Mouse (Mus musculus): Measurements from ENCODE around the gene Atp5b. TPM values are rescaled to one million over a fixed set of nuclear protein-coding genes. Genes with fewer than 3 reads are reported as not detected.

Gene Atp5b
- polyA plus RNA-seq, 1 experiment from 2014 or later, result 1,998 TPM

DNA sequence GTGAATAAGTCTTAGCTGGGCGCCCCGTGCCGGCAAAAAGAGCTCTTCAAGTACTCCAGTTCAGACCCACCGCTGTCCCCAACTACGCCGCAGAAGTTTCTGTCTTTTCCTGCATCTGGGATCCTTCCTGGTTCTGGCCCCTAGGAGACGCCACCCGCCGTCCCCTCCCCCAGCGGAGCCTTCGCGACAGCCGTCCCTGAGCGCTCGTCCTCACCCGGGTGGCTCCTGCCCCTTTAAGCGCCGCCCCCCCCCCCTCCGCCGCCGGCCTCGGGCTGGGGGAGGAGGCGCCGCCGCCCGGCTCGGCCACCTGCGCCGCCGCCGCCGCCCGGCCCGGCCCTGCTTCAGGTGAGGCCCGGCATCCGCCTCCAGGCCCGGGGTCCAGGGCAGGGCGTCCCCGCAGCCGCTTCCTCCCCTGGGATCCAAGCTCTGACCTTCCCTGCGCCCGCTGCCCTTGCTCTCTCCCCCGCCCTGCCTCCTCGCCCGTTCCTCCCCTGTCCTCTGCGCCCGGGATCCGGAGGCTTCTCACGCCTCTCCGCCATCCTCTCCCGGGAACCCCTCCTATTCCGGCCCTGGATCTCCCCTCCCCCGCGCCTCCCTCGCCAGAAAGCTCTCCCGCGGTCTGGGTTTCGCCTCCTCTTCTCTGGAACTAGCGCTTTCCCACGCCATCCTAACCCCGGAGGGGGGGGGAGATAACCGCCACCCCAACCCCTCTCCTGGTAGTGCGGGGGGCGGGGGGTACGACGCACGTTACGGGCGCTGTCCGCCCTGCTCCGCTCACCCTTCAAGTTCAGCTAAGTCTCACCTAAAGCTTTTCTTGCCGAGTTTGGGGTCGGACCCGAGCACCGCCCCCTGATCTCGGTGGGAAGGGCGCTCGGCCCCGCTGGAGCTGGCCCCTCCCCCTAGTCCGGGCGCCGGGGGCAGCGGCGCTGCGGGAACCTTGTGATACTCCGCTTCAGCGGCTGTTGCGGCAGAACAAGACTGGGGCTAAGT is 9.7 kb downstream of the Atp5b start:
- peak; percentile 48 for ATAC-seq (ENCODE audit: low FRiP score, low read depth)
- no peaks in the 10 kb centered on the region for H3K27me3 ChIP-seq
- peak overlapping the region; percentile 83 for H3K9ac ChIP-seq (replicated peaks)
- peak overlapping the region; percentile 87 for H3K4me3 ChIP-seq
- under 1% methylated on average over 68 of the region's 88 CpGs for WGBS
- H3K36me3 ChIP-seq, result peaks cover 27% of the 10 kb centered on the region
- peaks cover 46% of the 10 kb centered on the region for H3K4me1 ChIP-seq
- peak overlapping the region; percentile 90 for H3K4me2 ChIP-seq (replicated peaks)
- peak overlapping the region; percentile 91 for H3K27ac ChIP-seq (replicated peaks)
- H3K9me3 ChIP-seq, result no peaks in the 10 kb centered on the region

DNA sequence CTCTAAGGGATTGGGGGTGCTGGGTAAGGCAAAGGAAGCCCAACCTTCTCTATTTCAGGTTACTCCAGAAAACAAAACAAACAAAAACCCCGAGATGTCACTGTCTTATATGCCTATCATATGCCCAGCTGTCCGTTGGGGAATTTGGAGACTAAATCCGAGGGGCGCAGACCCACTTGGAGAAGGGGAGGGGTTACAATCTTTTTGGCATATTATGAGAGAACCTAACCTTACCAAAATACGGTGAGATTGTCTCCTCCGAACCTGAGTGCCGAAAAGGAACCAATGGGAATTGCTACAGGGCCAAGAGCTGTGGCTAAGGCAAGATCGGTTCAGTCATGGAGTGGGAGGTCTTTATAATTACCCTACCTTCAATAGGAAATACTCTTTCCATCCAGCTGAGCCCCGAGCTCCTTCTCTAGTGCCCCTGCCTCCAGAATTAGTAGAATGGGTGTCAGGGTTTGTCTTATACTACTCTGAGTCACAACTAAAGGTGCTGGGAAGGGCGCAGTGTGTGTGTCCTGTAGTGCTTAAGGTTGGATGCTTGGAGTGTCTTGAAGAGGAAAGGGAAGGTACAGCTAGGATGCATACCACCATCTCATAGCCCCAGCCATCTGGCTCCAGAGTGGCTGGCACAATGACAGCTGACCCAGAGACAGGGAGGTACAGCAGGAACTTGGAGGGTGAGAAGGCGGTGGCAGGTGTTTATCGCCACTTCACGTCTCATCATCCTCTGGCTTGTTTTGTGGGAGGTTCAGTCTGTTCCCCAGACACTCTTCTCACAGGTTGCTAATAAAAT is 10.6 kb downstream of the Atp5b start:
- ATAC-seq (ENCODE audit: low FRiP score, low read depth), result no peak

DNA sequence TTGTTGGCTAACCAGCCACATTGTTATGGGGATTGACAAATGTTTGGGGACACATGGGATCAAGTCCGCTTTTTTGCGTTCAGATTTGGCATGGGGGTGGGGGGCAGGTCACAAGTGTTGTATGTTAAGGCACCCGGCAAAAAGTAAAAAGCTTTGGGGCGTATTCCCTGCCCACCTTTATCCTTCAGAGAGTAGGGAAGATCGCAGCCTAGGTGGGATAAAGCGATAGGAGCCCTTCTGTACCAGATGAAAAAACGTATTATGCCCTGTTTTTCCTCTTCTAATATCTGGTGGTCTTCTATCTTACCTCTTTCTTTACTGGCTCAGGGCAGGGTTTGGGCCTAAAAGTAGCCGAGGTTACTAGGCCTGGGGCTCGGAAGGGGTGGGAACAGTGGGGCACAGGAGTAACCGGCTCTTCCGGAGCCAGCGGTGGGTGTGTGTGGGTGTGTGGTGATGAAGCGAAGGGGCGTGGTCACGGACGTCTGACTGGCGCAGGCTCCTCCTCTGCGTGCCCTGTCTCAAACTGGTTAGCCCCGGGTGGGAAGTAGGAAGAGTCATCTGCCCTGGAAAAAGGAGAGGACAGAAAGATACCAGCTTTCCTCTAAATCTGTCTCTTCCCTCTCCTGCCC is 11.4 kb downstream of the Atp5b start:
- ATAC-seq (ENCODE audit: low FRiP score, low read depth), result peak; percentile 47
- 0 out of 2 replicates have a peak overlapping the region, but pooled peaks have one; percentile 15 for H3K9ac ChIP-seq (replicated peaks)

More for the DNA sequence above, 10.6 kb downstream of the Atp5b start:
- H3K27me3 ChIP-seq, result no peaks in the 10 kb centered on the region
- peaks cover 55% of the 10 kb centered on the region for H3K4me1 ChIP-seq
- peak overlapping the region; percentile 90 for H3K4me2 ChIP-seq (replicated peaks)
- WGBS, result 23% methylated on average over 13 of the region's 13 CpGs
- peaks cover 18% of the 10 kb centered on the region for H3K36me3 ChIP-seq
- H3K9me3 ChIP-seq, result no peaks in the 10 kb centered on the region
- peak overlapping the region; percentile 83 for H3K9ac ChIP-seq (replicated peaks)
- H3K27ac ChIP-seq (replicated peaks), result peak overlapping the region; percentile 91
- peak overlapping the region; percentile 87 for H3K4me3 ChIP-seq

DNA sequence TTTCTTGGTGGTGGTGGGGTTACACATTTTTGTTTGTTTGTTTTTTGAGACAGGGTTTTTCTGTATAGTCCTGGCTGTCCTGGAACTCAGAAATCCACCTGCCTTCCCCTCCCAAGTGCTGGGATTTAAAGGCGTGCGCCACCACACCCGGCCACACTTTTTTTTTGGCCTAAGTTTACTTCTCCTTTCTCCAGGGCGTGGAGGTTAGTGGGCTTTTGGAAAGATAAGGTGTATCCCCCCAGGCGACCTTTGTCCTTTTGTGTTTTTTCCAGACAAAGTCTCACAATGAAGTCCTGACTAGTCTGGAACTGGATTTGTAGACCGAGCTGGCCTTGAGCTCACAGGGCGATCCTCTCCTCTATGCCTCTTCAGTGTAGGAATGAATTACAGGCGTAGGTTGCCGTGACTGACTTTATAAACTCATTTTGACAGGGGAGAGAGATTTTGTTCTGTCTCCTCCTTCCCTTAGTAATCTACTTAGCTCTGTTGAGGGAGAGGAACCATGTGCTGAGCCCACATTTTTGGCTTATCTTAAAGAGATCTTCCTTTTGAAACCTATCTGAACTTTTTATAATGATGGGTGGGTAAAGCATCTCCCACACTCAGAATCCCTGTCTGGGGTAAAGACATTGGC is 12.0 kb downstream of the Atp5b start:
- peak overlapping the region; percentile 90 for H3K4me2 ChIP-seq (replicated peaks)
- H3K27ac ChIP-seq (replicated peaks), result no peak overlapping the region
- WGBS, result 18% methylated on average over 9 of the region's 9 CpGs
- H3K4me1 ChIP-seq, result peaks cover 58% of the 10 kb centered on the region
- peaks cover 4% of the 10 kb centered on the region for H3K36me3 ChIP-seq
- H3K9ac ChIP-seq (replicated peaks), result 0 out of 2 replicates have a peak overlapping the region, but pooled peaks have one; percentile 15
- no peak for ATAC-seq (ENCODE audit: low FRiP score, low read depth)
- H3K27me3 ChIP-seq, result no peaks in the 10 kb centered on the region
- H3K4me3 ChIP-seq, result no peak overlapping the region
- H3K9me3 ChIP-seq, result no peaks in the 10 kb centered on the region

More for the DNA sequence above, 11.4 kb downstream of the Atp5b start:
- peaks cover 58% of the 10 kb centered on the region for H3K4me1 ChIP-seq
- no peaks in the 10 kb centered on the region for H3K9me3 ChIP-seq
- 9% methylated on average over 19 of the region's 19 CpGs for WGBS
- peak overlapping the region; percentile 87 for H3K4me3 ChIP-seq
- peaks cover 11% of the 10 kb centered on the region for H3K36me3 ChIP-seq
- H3K27me3 ChIP-seq, result no peaks in the 10 kb centered on the region
- H3K4me2 ChIP-seq (replicated peaks), result peak overlapping the region; percentile 90
- peak overlapping the region; percentile 91 for H3K27ac ChIP-seq (replicated peaks)

DNA sequence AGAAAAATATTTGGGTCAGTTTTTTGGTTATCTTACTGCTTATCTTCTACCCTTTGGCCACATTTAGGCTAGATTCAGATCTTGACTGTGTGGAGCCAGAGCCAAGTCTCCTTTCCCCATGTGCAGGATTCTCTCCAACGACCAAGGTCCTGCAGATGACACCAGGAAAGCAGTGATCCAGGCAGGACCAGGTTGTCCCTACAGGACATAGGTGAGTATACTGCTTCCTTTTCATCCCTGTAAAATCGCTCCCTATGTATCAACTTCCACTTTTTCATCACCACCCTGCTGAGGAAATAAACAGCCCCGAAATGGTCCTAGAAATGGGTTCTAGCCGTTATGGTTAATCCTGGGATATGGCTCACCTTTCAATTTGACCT is 13.2 kb downstream of the Atp5b start:
- H3K9ac ChIP-seq (replicated peaks), result peak overlapping the region; percentile 96; the same call in 1 of the 2 replicates
- no peaks in the 10 kb centered on the region for H3K9me3 ChIP-seq
- peak overlapping the region; percentile 99 for H3K4me3 ChIP-seq
- peaks cover 50% of the 10 kb centered on the region for H3K4me1 ChIP-seq
- WGBS, result 19% methylated on average over 4 of the region's 4 CpGs
- no peak for ATAC-seq (ENCODE audit: low FRiP score, low read depth)
- H3K27ac ChIP-seq (replicated peaks), result no peak overlapping the region
- no peaks in the 10 kb centered on the region for H3K27me3 ChIP-seq
- H3K36me3 ChIP-seq, result no peaks in the 10 kb centered on the region
- H3K4me2 ChIP-seq (replicated peaks), result peak overlapping the region; percentile 71

DNA sequence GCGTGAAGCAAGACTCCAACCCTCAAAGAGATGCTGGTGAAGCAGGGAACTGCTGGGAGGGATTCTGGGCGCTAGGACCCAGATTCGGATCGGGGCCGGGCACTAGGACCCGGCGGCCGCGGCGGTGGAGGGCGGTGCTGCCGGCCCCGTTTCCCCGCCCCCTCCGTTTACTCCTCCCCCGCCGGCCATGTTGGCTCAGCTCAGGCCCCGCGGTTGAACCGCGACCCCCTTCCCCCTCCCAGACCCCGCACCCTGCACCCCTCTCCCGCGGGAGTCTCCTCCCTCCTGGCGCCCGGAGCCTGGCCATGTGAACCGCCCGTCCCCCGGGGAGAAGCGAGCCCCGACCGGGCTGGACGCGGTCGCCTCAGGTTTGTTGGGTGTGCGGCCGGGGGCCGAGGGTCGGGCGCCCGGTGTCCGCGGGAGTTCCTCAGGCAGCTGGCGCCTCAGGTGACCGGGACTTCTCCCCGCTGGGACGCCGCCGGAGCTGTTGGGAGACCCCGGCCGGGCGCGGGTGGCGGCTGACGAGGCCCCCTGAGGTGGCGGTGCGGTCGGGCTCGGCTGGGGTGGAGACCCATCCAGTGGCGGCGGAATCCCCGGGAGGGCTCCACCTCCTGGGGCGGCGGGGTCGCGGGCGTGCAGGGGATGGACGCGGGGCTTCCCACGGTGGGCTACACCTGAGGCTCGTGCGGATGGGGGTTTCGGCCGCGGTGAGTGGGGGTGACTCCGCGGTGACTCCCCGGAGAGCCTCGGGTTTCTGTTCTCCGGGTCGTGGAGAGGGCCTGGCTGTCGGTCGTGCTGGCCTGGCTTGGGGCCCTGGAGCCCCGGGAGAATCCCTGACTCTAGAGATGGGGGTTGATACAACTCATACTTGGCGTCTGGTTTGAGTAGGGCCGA is 13.9 kb downstream of the Atp5b start:
- peak overlapping the region; percentile 96 for H3K9ac ChIP-seq (replicated peaks)
- H3K4me3 ChIP-seq, result peak overlapping the region; percentile 99
- H3K9me3 ChIP-seq, result no peaks in the 10 kb centered on the region
- peak; percentile 82 for ATAC-seq (ENCODE audit: low FRiP score, low read depth)
- H3K4me2 ChIP-seq (replicated peaks), result peak overlapping the region; percentile 71
- H3K4me1 ChIP-seq, result peaks cover 44% of the 10 kb centered on the region
- H3K27ac ChIP-seq (replicated peaks), result peak overlapping the region; percentile 88
- under 1% methylated on average over 63 of the region's 86 CpGs for WGBS
- no peaks in the 10 kb centered on the region for H3K36me3 ChIP-seq
- no peaks in the 10 kb centered on the region for H3K27me3 ChIP-seq

DNA sequence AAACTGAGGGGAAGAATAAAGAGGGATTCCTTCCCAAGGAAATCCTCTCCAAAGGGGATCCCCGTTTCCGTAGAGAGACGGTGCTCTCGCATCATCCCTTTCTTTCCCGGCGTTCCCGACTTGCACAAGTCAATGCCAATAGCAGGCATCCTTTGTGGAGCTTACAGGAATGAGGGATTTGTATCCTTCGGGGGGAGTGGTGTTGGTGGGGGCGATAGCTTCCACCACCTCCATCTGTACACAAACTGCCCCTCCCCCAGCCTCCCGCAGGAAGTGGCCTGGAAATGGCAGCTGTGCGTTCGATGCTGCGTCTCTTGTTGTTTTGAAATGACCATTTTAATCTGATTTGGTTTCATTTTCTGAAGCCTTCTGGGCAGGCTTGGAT is 14.5 kb downstream of the Atp5b start:
- Histone ChIP-seq H3K4me2 (replicated peaks) (peak overlapping the region; percentile 71), H3K36me3 (no peaks in the 10 kb centered on the region), H3K4me1 (peaks cover 39% of the 10 kb centered on the region), H3K9me3 (no peaks in the 10 kb centered on the region), H3K27me3 (no peaks in the 10 kb centered on the region), H3K4me3 (peak overlapping the region; percentile 99), H3K27ac (replicated peaks) (peak overlapping the region; percentile 88), H3K9ac (replicated peaks) (peak overlapping the region; percentile 96)
- 0% methylated on average over 13 of the region's 13 CpGs for WGBS
- ATAC-seq (ENCODE audit: low FRiP score, low read depth), result no peak

DNA sequence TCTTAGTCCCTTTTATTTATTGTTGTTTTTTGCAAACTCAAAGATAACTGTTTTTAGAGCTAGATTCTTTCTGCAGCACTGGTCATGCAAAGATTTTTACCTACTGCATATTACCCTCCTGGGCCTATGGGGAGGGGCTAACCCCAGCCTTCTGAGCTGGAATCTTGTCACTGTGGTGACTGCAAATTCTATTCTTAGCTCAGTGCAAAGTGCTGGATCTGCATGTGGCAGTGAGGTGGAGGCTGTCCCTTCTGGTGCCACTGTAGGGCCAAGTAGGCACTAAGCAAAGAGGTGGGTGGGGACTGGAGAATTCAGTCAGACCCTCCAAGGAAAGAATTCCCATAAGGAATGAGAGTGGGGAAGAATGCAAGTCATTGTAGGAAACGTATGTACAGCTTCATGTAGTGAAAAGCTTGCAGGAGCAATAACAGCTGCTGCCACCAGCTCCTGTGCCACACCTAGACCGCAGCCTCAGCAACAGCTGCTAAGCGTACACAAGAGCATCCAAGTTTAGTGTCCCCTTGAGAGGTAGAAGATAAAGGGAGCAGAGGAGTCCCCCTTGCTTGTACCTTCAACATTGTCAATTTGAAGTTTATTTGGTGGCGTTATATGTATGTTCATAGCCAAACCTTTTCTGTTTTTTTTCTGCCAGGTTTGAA is 27.2 kb downstream of the Atp5b start:
- 93% methylated on average over 4 of the region's 4 CpGs for whole genome bisulfite sequencing

DNA sequence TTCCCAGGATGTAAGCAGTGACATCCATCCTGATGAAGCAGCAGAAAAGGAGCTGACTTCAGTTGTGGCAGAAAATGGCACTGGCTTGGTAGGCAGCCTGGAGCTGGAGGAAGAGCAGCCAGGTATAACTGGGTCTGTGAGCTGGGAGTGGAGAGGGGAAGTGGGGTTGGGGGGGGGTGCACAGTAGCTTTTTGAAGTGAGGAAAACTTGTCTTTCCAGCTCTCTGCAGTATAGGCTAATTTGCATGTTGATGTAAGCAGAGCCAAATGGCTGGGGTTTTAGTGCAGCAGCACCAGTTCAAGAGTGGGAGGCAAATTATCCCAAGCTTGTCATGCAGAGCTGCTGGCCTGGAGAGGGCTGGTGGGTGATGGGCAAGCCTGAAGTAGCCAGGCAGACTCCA is 28.2 kb downstream of the Atp5b start:
- Histone ChIP-seq H3K36me3 (peaks cover 64% of the 10 kb centered on the region), H3K27me3 (no peaks in the 10 kb centered on the region)
- ATAC-seq (ENCODE audit: low FRiP score, low read depth), result no peak

More for the DNA sequence above, 27.2 kb downstream of the Atp5b start:
- no peaks in the 10 kb centered on the region for H3K9me3 ChIP-seq
- H3K4me2 ChIP-seq (replicated peaks), result no peak overlapping the region
- peaks cover 54% of the 10 kb centered on the region for H3K36me3 ChIP-seq
- no peak overlapping the region for H3K27ac ChIP-seq (replicated peaks)
- no peaks in the 10 kb centered on the region for H3K27me3 ChIP-seq
- no peak for ATAC-seq (ENCODE audit: low FRiP score, low read depth)
- H3K9ac ChIP-seq (replicated peaks), result no peak overlapping the region
- H3K4me1 ChIP-seq, result no peaks in the 10 kb centered on the region
- no peak overlapping the region for H3K4me3 ChIP-seq

DNA sequence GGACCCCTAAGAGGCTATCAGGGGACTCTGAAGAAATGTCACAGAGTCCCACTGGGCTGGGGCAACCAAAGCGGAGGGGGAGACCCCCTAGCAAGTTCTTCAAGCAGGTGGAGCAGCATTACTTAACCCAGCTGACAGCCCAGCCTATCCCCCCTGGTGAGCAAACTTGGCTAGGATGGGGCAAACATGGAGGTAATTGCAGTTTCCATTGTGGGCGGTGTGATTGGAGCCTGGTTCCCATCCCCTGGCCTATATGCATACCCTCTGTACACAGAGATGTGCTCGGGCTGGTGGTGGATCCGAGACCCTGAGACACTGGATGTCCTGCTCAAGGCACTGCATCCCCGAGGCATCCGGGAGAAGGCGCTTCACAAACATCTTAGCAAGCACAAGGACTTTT is 40.8 kb downstream of the Atp5b start:
- no peak overlapping the region for H3K9ac ChIP-seq (replicated peaks)
- ATAC-seq (ENCODE audit: low FRiP score, low read depth), result no peak
- no peak overlapping the region for H3K4me2 ChIP-seq (replicated peaks)
- no peak overlapping the region for H3K27ac ChIP-seq (replicated peaks)
- H3K27me3 ChIP-seq, result no peaks in the 10 kb centered on the region
- H3K36me3 ChIP-seq, result peaks cover 97% of the 10 kb centered on the region
- no peaks in the 10 kb centered on the region for H3K9me3 ChIP-seq
- H3K4me3 ChIP-seq, result no peak overlapping the region
- 96% methylated on average over 7 of the region's 7 CpGs for WGBS
- H3K4me1 ChIP-seq, result no peaks in the 10 kb centered on the region

More for the DNA sequence above, 28.2 kb downstream of the Atp5b start:
- Histone ChIP-seq H3K9me3 (no peaks in the 10 kb centered on the region), H3K27ac (replicated peaks) (no peak overlapping the region), H3K4me1 (no peaks in the 10 kb centered on the region), H3K4me2 (replicated peaks) (no peak overlapping the region), H3K9ac (replicated peaks) (no peak overlapping the region), H3K4me3 (no peak overlapping the region)

Data from midbrain, embryonic 12.5 days (tissue).